Mouse (Mus musculus) adrenal gland, adult 2 months (tissue): ENCODE data around the gene Fblim1. TPM values are rescaled to one million over a fixed set of nuclear protein-coding genes. Genes with fewer than 3 reads are reported as not detected.
A peak's percentile ranks its signal among the peaks of the same experiment; 100 is the strongest.
"Not testable (repeated sequence)": the region's sequence is repeated elsewhere in the genome, so short reads cannot be mapped to it uniquely, and the experiment has no call there.

Experiments used
- DNase-seq: peaks from one replicate; pipeline ENCODE4 v3.0.0; 2021
- polyA plus RNA-seq: library from polyadenylated mRNA; depleted of rRNA; stranded (reverse); fragments of >200 nt; gene quantifications from 2 replicates; pipeline ENCODE4 v1.2.3, GENCODE M21; 2012
- total RNA-seq, 2 experiments: library from RNA; stranded (reverse); gene quantifications; 2 replicates each; pipeline ENCODE4 v1.2.3; 2021

Gene Fblim1
- total and polyA plus RNA-seq, 3 experiments, result 9.0 to 23.0 (median 10.4) TPM

GRCm38 (mm10) chr4:141568966-141569365 lies 36.9 kb downstream of the Fblim1 start:
- DNase-seq, result peak; percentile 59

GRCm38 (mm10) chr4:141567174-141567573 lies 38.7 kb downstream of the Fblim1 start:
- DNase-seq, result not testable (repeated sequence)

- no peak for DNase-seq
Measured at GRCm38 (mm10) chr4:141566187-141566586, 39.7 kb downstream of the Fblim1 start.

- DNase-seq, result peak; percentile 66
Measured at GRCm38 (mm10) chr4:141565325-141565724, 40.6 kb downstream of the Fblim1 start.

- DNase-seq, result no peak
Measured at GRCm38 (mm10) chr4:141564660-141565059, 41.2 kb downstream of the Fblim1 start.

- no peak for DNase-seq
Measured at GRCm38 (mm10) chr4:141564209-141564608, 41.7 kb downstream of the Fblim1 start.

GRCm38 (mm10) chr4:141562281-141562680 lies 43.6 kb downstream of the Fblim1 start:
- DNase-seq, result no peak

GRCm38 (mm10) chr4:141561331-141561919 lies 44.5 kb downstream of the Fblim1 start:
- not testable (repeated sequence) for DNase-seq

GRCm38 (mm10) chr4:141559898-141560263 lies 46.0 kb downstream of the Fblim1 start:
- DNase-seq, result peak; percentile 88

GRCm38 (mm10) chr4:141559131-141559897 lies 46.6 kb downstream of the Fblim1 start:
- peak; percentile 88 for DNase-seq

GRCm38 (mm10) chr4:141558658-141559057 lies 47.2 kb downstream of the Fblim1 start:
- peak; percentile 43 for DNase-seq

GRCm38 (mm10) chr4:141556163-141556562 lies 49.7 kb downstream of the Fblim1 start:
- not testable (repeated sequence) for DNase-seq

- not testable (repeated sequence) for DNase-seq
Measured at GRCm38 (mm10) chr4:141554255-141554865, 51.5 kb downstream of the Fblim1 start.

- no peak for DNase-seq
Measured at GRCm38 (mm10) chr4:141552484-141552883, 53.4 kb downstream of the Fblim1 start.

GRCm38 (mm10) chr4:141547299-141547698 lies 58.6 kb downstream of the Fblim1 start:
- DNase-seq, result no peak

- DNase-seq, result peak; percentile 91
Measured at GRCm38 (mm10) chr4:141546334-141547200, 59.3 kb downstream of the Fblim1 start.

- DNase-seq, result peak; percentile 100
Measured at GRCm38 (mm10) chr4:141545743-141546333, 60.1 kb downstream of the Fblim1 start.

- DNase-seq, result peak; percentile 88
Measured at GRCm38 (mm10) chr4:141545071-141545742, 60.7 kb downstream of the Fblim1 start.

GRCm38 (mm10) chr4:141544536-141544935 lies 61.4 kb downstream of the Fblim1 start:
- no peak for DNase-seq

- DNase-seq, result no peak
Measured at GRCm38 (mm10) chr4:141543593-141543992, 62.3 kb downstream of the Fblim1 start.

GRCm38 (mm10) chr4:141541851-141542250 lies 64.0 kb downstream of the Fblim1 start:
- no peak for DNase-seq
